Mouse (Mus musculus) liver, postnatal 0 days (tissue): ENCODE data around the gene Ints6.

ENCODE experiments used
- CTCF ChIP-seq: sonication (generic); IDR thresholded peaks from 2 replicates; pipeline ENCODE4 v1.5.1; 2016; ENCODE audit warnings: antibody characterized with exemption, low read depth
- EP300 ChIP-seq: IDR thresholded peaks from 2 replicates; pipeline ENCODE4 v1.6.1; 2016; ENCODE audit warnings: antibody characterized with exemption, low read depth, mild to moderate bottlenecking

- TF ChIP-seq CTCF, result no peak
- TF ChIP-seq EP300, result no peak
Observed at GRCm38 (mm10) chr14:62664976-62665673, 95.8 kb downstream of the Ints6 start.
